Mouse (Mus musculus): ENCODE measurements around the gene Kcnab2. TPM values are rescaled to one million over a fixed set of nuclear protein-coding genes. Genes with fewer than 3 reads are reported as not detected.

The Kcnab2 gene
- total RNA-seq, 4 experiments from 2014 or later = 2.1 to 4.5 (median 3.1) TPM

- no peak for DNase-seq (ENCODE audit: low spot score)
These were observed 24.6 kb downstream of the Kcnab2 start for GRCm38 (mm10) chr4:152453079-152453478.

- no peak for DNase-seq (ENCODE audit: low spot score)
These were observed 26.3 kb downstream of the Kcnab2 start for GRCm38 (mm10) chr4:152451371-152451770.

DNA sequence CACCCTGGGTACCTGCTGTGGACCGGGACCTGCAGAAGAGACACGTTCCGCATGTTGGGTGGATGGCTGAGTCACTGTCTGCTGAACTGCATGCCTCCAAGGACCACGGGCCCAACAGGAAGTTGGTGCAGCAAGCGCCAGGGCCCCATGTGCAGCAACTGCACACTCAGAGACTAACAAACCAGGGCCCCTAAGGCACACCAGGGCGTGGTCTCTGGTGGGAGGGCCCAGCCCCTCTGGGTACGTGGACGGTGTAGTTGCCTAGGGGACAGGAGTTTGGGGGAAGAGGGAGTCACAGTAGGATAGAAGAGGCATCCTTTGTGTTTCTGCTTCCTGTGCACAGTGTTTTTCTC is 29.0 kb downstream of the Kcnab2 start:
- DNase-seq (ENCODE audit: low spot score) = no peak

- DNase-seq (ENCODE audit: low spot score) = no peak
These were observed 29.7 kb downstream of the Kcnab2 start for GRCm38 (mm10) chr4:152447731-152448665.

DNA sequence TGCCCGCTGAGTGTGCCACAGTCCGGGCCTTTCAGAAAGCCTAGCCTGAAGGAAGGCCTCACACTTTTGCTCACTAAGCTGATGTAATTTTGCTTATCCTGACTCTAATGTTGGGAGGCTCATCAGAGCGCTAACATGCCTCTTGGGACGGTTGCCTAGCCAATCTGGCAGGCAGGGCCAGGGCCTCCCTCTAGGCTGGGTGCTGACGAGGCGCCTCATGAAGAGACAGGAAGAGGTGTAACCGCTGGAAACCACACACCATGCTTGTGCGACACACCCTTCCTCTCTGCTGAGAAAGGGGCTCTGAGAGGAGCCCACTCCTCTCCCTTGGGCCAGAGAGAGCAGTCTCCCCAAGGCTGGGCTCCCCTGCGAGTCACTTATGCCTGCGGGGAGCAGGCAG is 31.5 kb downstream of the Kcnab2 start:
- DNase-seq (ENCODE audit: low spot score) = peak; percentile 21

- no peak for DNase-seq (ENCODE audit: low spot score)
These were observed 36.1 kb downstream of the Kcnab2 start for GRCm38 (mm10) chr4:152441536-152441935.

GRCm38 (mm10) chr4:152440882-152441281 is 36.8 kb downstream of the Kcnab2 start:
- no peak for DNase-seq (ENCODE audit: low spot score)

GRCm38 (mm10) chr4:152435255-152435654 is 42.4 kb downstream of the Kcnab2 start:
- DNase-seq (ENCODE audit: low spot score) = peak; percentile 48

DNA sequence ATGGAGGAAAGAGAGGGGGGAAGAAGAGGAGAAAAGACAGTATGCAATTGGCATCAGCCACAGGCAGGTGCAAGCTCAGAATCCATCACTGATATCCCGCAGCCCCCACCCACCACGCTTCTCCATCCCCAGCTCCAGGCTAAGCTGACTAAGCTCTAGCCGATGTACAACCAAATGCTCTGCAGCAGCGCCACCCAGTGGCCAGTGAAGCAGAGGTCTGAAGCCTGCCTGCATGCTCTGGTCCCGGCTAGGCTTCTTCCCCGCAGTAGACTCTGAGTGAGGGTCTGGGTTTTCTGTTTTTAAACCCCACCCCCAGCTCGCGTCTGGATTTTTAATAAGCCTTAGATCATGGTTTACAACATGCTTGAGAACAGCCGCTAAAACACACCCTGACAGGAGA is 42.8 kb downstream of the Kcnab2 start:
- peak; percentile 83 for DNase-seq (ENCODE audit: low spot score)

GRCm38 (mm10) chr4:152432308-152432707 is 45.4 kb downstream of the Kcnab2 start:
- no peak for DNase-seq (ENCODE audit: low spot score)

DNA sequence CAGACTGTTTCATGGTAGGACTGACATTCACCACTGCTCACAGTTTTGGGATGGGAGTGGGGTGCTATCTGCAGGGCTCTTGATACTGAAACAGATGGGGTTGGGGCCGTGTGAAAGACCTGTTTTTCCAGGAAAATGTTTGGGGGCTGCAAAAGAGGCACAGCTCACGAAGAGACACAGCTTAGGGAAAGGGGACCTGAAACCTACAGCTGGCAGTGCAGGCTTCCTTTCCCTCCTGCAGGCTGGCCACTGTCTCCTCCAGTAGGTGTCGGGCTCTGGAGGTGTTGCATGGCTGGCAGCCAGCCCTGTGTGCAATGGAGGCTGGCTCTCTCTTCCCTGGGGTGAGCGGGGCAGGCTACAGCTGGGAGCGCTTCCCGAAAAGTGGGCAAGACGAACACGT is 49.4 kb downstream of the Kcnab2 start:
- DNase-seq (ENCODE audit: low spot score) = no peak

GRCm38 (mm10) chr4:152424922-152425321 is 52.7 kb downstream of the Kcnab2 start:
- no peak for DNase-seq (ENCODE audit: low spot score)

DNA sequence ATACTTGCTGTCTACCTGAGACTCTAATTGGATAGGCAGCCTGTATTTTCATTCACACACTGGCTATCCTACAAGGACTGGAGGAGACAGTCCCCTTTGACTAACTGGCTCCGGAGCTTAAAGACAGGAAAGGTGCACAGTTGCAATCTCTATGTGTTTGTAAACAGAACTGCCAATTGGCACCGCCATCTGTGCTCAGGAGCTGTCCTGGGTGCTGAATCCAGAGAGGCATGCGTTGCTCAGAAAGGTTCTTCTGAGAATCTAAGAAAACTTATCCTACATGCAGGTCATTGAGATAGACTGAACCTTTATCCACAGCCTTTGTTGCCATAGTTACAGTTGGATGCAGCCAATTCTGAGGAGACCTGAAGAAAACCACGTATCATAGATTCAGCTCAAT is 53.3 kb downstream of the Kcnab2 start:
- DNase-seq (ENCODE audit: low spot score) = no peak

DNA sequence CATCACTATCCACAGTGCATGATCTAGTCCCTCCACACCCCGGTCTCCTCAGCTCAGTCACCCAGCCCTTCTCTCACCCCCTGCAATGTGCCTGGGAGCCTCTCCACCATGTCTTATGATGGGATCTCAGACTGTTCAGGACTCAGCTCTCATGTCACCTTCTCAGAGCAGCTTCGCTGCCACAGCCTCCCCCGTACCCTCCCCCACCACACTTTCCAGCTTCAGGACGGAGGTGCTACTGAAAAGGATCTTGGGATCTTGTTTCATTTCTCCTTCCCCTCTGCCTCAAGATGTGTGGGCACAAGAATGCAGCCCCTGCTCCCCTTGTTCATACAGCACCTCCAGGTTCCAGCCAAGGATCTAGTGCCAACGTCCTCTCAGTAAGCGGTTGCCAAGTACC is 54.1 kb downstream of the Kcnab2 start:
- no peak for DNase-seq (ENCODE audit: low spot score)

DNA sequence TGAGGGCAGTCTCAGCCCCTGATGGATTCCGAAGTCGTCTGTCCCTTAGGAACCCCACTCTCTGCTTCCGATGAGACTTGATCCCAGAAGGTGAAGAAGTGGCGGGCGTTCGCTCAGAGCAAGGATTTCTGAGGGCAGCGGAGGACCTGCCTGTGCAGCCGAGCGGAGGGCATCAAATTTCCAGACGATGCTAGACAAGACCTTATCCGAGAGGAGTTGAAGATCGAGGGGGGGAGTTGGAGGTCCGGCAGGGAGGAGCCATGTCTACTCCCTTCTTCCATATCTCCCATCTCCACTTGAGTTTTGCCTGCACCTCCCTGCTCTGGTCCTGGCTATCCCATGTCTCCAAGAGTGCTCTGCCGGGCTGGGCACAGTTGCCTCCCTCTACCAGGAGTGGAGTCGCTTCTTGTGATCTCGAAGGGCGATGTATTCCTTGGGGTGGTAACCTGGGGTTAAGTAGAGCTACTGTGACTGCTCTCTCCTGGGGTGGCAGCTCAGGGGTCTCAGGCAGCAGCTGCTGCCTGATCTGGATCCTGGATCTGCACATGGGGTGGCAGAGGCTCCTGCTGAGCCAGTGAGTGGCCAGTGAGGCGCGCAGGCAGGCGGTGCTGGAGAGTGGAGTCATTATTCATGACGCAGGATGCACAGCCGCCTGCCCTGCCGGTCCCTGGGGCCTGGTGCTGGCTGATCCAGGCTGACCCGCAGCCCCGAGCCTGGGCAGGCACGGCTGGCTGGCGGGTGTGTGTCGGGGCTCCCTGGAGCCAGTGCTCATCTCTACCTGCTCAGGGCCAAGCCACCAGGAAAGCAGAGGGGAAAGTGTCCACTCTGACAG is 59.2 kb downstream of the Kcnab2 start:
- no peak for DNase-seq (ENCODE audit: low spot score)

- no peak for DNase-seq (ENCODE audit: low spot score)
These were observed 65.1 kb downstream of the Kcnab2 start for GRCm38 (mm10) chr4:152412524-152413080.

DNA sequence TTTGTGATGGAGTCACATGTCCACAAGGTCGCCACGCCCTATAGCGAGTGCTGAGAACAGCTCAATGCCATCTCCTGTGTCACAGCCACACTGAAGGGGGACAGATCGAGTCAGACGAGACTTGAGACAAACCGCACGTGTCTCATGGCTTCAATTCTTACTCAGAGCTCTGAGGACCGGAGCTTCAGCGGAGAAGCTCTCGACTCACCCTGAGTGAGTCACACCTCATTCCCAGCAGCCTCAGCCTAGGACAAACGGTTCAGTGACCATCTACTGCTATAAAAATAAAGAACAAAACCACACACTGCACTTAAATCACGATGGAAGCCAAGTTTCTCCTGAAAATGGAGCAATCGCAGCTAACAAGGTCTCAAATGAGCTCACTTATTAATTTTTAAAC is 66.7 kb downstream of the Kcnab2 start:
- DNase-seq (ENCODE audit: low spot score) = no peak

DNA sequence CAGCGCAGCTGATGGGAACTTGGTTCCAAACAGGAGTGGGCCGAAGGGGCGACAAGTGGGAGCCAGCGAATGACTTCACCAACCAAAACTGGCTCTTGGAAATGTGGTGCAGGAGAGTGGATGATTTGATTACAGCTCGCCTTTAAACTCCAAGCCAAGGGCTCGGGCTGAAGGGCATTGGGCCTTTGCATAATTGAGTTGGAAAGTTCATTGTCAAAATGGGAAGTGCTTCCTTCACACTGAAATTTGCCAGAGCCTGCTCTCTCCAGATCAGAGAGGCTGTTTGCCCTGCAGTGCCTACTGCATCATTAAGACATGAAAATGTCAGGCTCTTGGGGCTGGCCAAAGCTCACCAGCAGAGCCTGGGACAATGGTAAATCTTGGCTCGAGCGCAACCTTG is 71.1 kb downstream of the Kcnab2 start:
- no peak for DNase-seq (ENCODE audit: low spot score)

DNA sequence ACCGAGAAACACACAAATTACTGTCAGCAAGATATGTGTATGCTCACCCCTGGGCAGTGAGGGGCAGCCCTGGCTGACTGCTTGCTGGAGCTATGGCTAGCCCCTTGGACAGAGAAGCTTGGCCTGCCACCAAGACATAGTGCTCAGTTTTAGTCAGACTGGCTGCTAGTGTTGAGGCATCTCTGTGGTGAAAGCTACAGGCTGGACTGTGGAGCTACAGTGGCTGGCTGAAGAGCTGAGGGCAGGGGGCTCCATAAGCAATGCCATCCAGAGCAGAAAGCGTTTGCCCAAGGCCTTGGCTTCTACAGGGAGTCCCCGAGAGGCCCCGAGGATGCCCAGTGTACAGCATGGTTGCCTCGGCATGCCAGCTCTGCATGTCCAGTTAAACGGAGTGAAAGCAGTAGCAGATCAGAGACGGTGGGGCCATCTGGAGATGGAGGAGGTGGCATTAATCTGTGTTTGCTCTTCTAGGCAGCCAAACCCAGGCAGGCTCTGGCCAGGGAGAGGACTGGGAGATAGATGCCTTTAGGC is 71.9 kb downstream of the Kcnab2 start:
- DNase-seq (ENCODE audit: low spot score) = no peak

GRCm38 (mm10) chr4:152405143-152405542 is 72.5 kb downstream of the Kcnab2 start:
- DNase-seq (ENCODE audit: low spot score) = no peak

GRCm38 (mm10) chr4:152398926-152399325 is 78.7 kb downstream of the Kcnab2 start:
- DNase-seq (ENCODE audit: low spot score) = no peak

DNA sequence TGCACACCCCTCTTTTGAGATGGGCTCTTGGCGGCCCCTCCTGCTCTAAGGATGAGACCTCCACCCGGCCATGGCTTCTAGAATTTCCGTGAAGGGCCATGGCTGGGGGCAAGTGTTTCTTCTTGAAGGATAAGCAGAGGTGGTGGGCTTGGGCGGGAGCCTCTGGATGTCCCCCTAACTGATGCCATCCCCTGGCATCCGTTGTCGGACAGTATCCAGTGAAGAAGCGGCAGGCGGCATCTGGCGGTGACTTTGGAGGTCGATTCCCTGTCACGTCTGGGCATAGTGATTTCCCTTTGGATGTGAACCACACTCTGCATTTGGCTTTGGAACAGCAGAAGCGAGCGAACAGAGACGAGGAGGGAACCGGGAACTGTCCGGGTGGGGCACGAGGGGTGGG is 85.0 kb downstream of the Kcnab2 start:
- DNase-seq (ENCODE audit: low spot score) = no peak

Data from heart, adult 8-10 months (tissue).